8 mouse cellular contexts compared by ENCODE assay signal in the genomic region with DNA sequence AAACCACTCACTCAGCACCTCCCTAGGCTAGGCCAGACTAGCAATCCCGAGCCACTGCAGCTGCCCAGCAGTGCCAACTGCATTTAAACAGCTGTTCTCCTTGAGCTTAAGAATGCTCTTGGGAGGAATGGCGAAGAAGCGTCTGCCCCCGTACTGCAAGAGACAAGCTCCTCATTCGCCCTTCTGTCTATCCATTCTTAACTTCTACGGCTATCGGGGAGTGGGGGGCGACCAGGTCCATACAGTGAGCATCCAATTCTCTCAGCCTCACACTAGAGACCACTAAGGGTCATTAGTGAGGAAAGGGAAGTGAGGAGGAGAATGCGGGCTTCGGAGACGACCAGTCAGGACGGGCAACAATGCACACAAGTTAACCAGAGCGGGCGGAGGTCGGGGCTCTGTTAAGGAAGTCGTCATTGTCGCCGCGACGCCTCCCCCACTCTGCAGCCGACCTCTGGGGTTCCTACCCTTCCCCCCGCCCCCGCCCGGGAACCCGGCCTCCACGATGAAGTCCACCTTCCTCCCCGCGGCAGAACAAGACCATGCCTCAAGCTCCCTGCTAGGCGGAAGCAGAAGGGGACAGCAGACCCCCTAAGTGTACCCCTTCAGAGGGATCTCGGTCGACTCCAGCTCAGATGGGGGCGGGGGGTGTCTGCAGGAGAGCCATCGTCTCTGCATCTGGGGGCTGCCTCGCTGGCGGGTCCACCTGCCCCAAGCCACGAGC. TPM values are rescaled to one million over a fixed set of nuclear protein-coding genes. Genes with fewer than 3 reads are reported as not detected.
DNase-seq lines count a peak whose midpoint lies in the region; ATAC-seq lines count a peak whose summit lies in the region.

Gene Nkiras2, plus strand, starts transcription at position 484 of the 724 bp plus-strand sequence.

- H3K27ac ChIP-seq in intestine, embryonic 14.5 days (ENCODE audit: low read depth): peak within 1 kb of the TSS; percentile 94
- peak within 1 kb of the TSS; percentile 97 for H3K27ac ChIP-seq in midbrain, embryonic 10.5 days (replicated peaks)

- DNase-seq in cerebellum, postnatal 10 days: peak; percentile 79 to 81
- DNase-seq in cerebellum, adult 11 months: no peak
- DNase-seq in c-Kit-positive CD71-positive TER-119-positive erythroid progenitor cells, embryonic 14.5 days (ENCODE audit: low spot score): peak; percentile 56
- peak; percentile 67 for DNase-seq in gastrocnemius, postnatal 14 days
- DNase-seq in intestine, embryonic 14.5 days (ENCODE audit: low spot score): no peak
- DNase-seq in left cerebral cortex, postnatal 4 days: peak; percentile 71
- peak; percentile 78 for DNase-seq in midbrain, embryonic 10.5 days (ENCODE audit: low spot score)
- DNase-seq in spleen, postnatal 10 days (ENCODE audit: low spot score in 2 of 2): peak; percentile 53 to 82

- WGBS in intestine, embryonic 14.5 days: under 1% methylated on average over 33 of the region's 36 CpGs
- WGBS in midbrain, embryonic 10.5 days: under 1% methylated on average over 36 of the region's 36 CpGs

- H3K36me3 ChIP-seq in intestine, embryonic 14.5 days (ENCODE audit: control insufficient read depth, insufficient read depth, low read length): peaks cover 7% of the 10 kb centered on the region; the same call in 1 of the 2 replicates
- peaks cover 17% of the 10 kb centered on the region for H3K36me3 ChIP-seq in midbrain, embryonic 10.5 days

- H3K9me3 ChIP-seq in intestine, embryonic 14.5 days (ENCODE audit: control insufficient read depth, low read length): no peaks in the 10 kb centered on the region
- H3K9me3 ChIP-seq in midbrain, embryonic 10.5 days (replicated peaks): no peaks in the 10 kb centered on the region

- H3K4me2 ChIP-seq in intestine, embryonic 14.5 days (ENCODE audit: low read length): peak within 1 kb of the TSS; percentile 85

- H3K4me1 ChIP-seq in intestine, embryonic 14.5 days (replicated peaks; ENCODE audit: control insufficient read depth, insufficient read depth, low read length): peaks cover 17% of the 10 kb centered on the region
- H3K4me1 ChIP-seq in midbrain, embryonic 10.5 days: peaks cover 36% of the 10 kb centered on the region

- H3K4me3 ChIP-seq in intestine, embryonic 14.5 days (ENCODE audit: low read depth, low read length): peak within 1 kb of the TSS; percentile 99
- peak within 1 kb of the TSS; percentile 98 for H3K4me3 ChIP-seq in midbrain, embryonic 10.5 days

- H3K27me3 ChIP-seq in intestine, embryonic 14.5 days (replicated peaks; ENCODE audit: control insufficient read depth, insufficient read depth, low read length): no peaks in the 10 kb centered on the region
- no peaks in the 10 kb centered on the region for H3K27me3 ChIP-seq in midbrain, embryonic 10.5 days (ENCODE audit: low read depth, poor library complexity, severe bottlenecking)

- ATAC-seq in intestine, embryonic 14.5 days (replicated peaks; ENCODE audit: low FRiP score, low TSS enrichment, low read depth): peak; percentile 62

- peak within 1 kb of the TSS; percentile 96 for H3K9ac ChIP-seq in intestine, embryonic 14.5 days (ENCODE audit: low read length)

- intact Hi-C loops in gastrocnemius, postnatal 14 days (cut with DNase I; ENCODE audit: low total_unique reads): no loop called here
- intact Hi-C loops in left cerebral cortex, postnatal 4 days (cut with DNase I): no loop called here

RNA-seq across cellular contexts. Expression of gene Nkiras2, which starts in this region (rescaled TPM):
- total RNA-seq in gastrocnemius, postnatal 14 days (2021): 10 to 100 TPM; 21.2 to 23.4 TPM
- 71.9 and 72.1 TPM in 2 replicates for polyA plus RNA-seq in intestine, embryonic 14.5 days (2014; fragmentation: Nextera tagmentation; extraction: Ambion mirVana)
- 10 to 100 TPM; 37.7 to 39.9 TPM for total RNA-seq in left cerebral cortex, postnatal 4 days (2021)
- 101 and 112 TPM in 2 replicates for polyA plus RNA-seq in midbrain, embryonic 10.5 days (2016; fragmentation: Nextera tagmentation; extraction: Ambion mirVana)

Comparison
In these comparisons a context has a peak if more than half of its experiments do, and no peak if none do; other contexts are left out.
1. DNase-seq: peak in cerebellum, postnatal 10 days (2 of 2), c-Kit-positive CD71-positive TER-119-positive erythroid progenitor cells, embryonic 14.5 days (single experiment), gastrocnemius, postnatal 14 days (single experiment), left cerebral cortex, postnatal 4 days (single experiment), midbrain, embryonic 10.5 days (single experiment) and spleen, postnatal 10 days (2 of 2); none in cerebellum, adult 11 months (single experiment) and intestine, embryonic 14.5 days (single experiment).